Comparison of ENCODE assay signal across 8 mouse cellular contexts in genomic region chr6:125148251-125148925, GRCm38 (mm10). TPM values are rescaled to one million over a fixed set of nuclear protein-coding genes. Genes with fewer than 3 reads are reported as not detected.
DNase-seq lines count a peak whose midpoint lies in the region; ATAC-seq lines count a peak whose summit lies in the region.

No protein-coding gene starts in this region.

- peaks cover 69% of the 10 kb centered on the region for H3K4me1 ChIP-seq in heart, embryonic 10.5 days
- peaks cover 69% of the 10 kb centered on the region for H3K4me1 ChIP-seq in kidney, embryonic 15.5 days

- H3K4me2 ChIP-seq in kidney, embryonic 15.5 days: peak overlapping the region; percentile 42

- H3K9ac ChIP-seq in kidney, embryonic 15.5 days: 0 out of 2 replicates have a peak overlapping the region, but pooled peaks have one; percentile 11

- DNase-seq in left cerebral cortex, postnatal 14 days (ENCODE audit: low spot score in 2 of 2): peak; percentile 43 to 72
- no peak for DNase-seq in left cerebral cortex, postnatal 4 days
- peak; percentile 63 to 65 for DNase-seq in cerebellum, postnatal 25 days
- peak; percentile 92 for DNase-seq in heart, embryonic 10.5 days (ENCODE audit: low spot score)
- DNase-seq in B cell, adult 2 months: no peak
- DNase-seq in embryo, embryonic 11 days: no peak

- WGBS in heart, embryonic 10.5 days: 35% methylated on average over 18 of the region's 18 CpGs
- WGBS in kidney, embryonic 15.5 days: 38% methylated on average over 18 of the region's 18 CpGs
- 37% methylated on average over 17 of the region's 18 CpGs for WGBS in macrophage (ENCODE audit: missing documents)

- H3K27ac ChIP-seq in heart, embryonic 10.5 days: peak overlapping the region; percentile 92
- H3K27ac ChIP-seq in kidney, embryonic 15.5 days: peak overlapping the region; percentile 79
- peak overlapping the region; percentile 82 for H3K27ac ChIP-seq in macrophage

- H3K4me3 ChIP-seq in heart, embryonic 10.5 days: peak overlapping the region; percentile 86
- peak overlapping the region; percentile 19 for H3K4me3 ChIP-seq in kidney, embryonic 15.5 days (replicated peaks)
- H3K4me3 ChIP-seq in macrophage (ENCODE audit: inconsistent target): peak overlapping the region; percentile 1; the same call in 1 of the 2 replicates

- no peaks in the 10 kb centered on the region for H3K27me3 ChIP-seq in heart, embryonic 10.5 days (ENCODE audit: insufficient read depth, poor library complexity, severe bottlenecking)
- H3K27me3 ChIP-seq in kidney, embryonic 15.5 days: no peaks in the 10 kb centered on the region

- peaks cover 66% of the 10 kb centered on the region for H3K79me2 ChIP-seq in macrophage (ENCODE audit: inconsistent target)

- ATAC-seq in kidney, embryonic 15.5 days (replicated peaks; ENCODE audit: low FRiP score): peak; percentile 19

- intact Hi-C loops in left cerebral cortex, postnatal 14 days (cut with DNase I): loop anchor here (5.0 kb wide), 1 partner anchor 124 kb away; no protein-coding TSS in a partner anchor
- intact Hi-C loops in left cerebral cortex, postnatal 4 days (cut with DNase I): loop anchor here (5.0 kb wide), 1 partner anchor 119 kb away; no protein-coding TSS in a partner anchor

- no peaks in the 10 kb centered on the region for H3K9me3 ChIP-seq in heart, embryonic 10.5 days
- H3K9me3 ChIP-seq in kidney, embryonic 15.5 days (replicated peaks): no peaks in the 10 kb centered on the region

- peaks cover 41% of the 10 kb centered on the region for H3K36me3 ChIP-seq in heart, embryonic 10.5 days
- peaks cover 29% of the 10 kb centered on the region for H3K36me3 ChIP-seq in kidney, embryonic 15.5 days
- peaks cover 25% of the 10 kb centered on the region; the same call in 1 of the 2 replicates for H3K36me3 ChIP-seq in macrophage (ENCODE audit: inconsistent target)

RNA-seq across cellular contexts. Expression of gene Iffo1, which starts 3.3 kb away (rescaled TPM):
- 10 to 100 TPM; 51.9 to 57.4 TPM for total RNA-seq in left cerebral cortex, postnatal 14 days (2021)
- 10 to 100 TPM; 27.0 to 28.3 TPM for total RNA-seq in left cerebral cortex, postnatal 4 days (2021)
- 11.7 and 11.9 TPM in 2 replicates for polyA plus RNA-seq in heart, embryonic 10.5 days (2016; fragmentation: Nextera tagmentation; extraction: Ambion mirVana)
- polyA plus RNA-seq in kidney, embryonic 15.5 days (2015; fragmentation: Nextera tagmentation; extraction: Ambion mirVana): 9.6 and 10.4 TPM in 2 replicates
- total RNA-seq in macrophage (2018; cell fraction: chromatin; rRNA removed): 100 to 1,000 TPM in 16 of 26 experiments, 10 to 100 TPM in 10; 28.7 to 216 (median 130) TPM
- total RNA-seq in macrophage (2018; cell fraction: cytosol; rRNA removed): 10 to 100 TPM in 21 of 26 experiments, 1 to 10 TPM in 5; 5.2 to 23.5 (median 15.3) TPM
- total RNA-seq in macrophage (2018; cell fraction: nucleus; rRNA removed): 100 to 1,000 TPM in 6 of 26 experiments, 10 to 100 TPM in 20; 19.8 to 149 (median 68.8) TPM
- polyA plus RNA-seq in macrophage (2018): 14.3 to 29.7 TPM (median 18.2 TPM) in 3 replicates

RNA-seq across cellular contexts. Expression of gene Nop2, which starts 16.7 kb away (rescaled TPM):
- 10 to 100 TPM; 28.8 to 32.3 TPM for total RNA-seq in left cerebral cortex, postnatal 14 days (2021)
- total RNA-seq in left cerebral cortex, postnatal 4 days (2021): 10 to 100 TPM; 43.0 to 44.5 TPM
- 73.2 and 92.7 TPM in 2 replicates for polyA plus RNA-seq in heart, embryonic 10.5 days (2016; fragmentation: Nextera tagmentation; extraction: Ambion mirVana)
- 65.0 and 69.0 TPM in 2 replicates for polyA plus RNA-seq in kidney, embryonic 15.5 days (2015; fragmentation: Nextera tagmentation; extraction: Ambion mirVana)
- total RNA-seq in macrophage (2018; cell fraction: chromatin; rRNA removed): 10 to 100 TPM; 13.1 to 74.0 (median 27.4) TPM
- 10 to 100 TPM; 10.6 to 23.4 (median 18.6) TPM for total RNA-seq in macrophage (2018; cell fraction: cytosol; rRNA removed)
- 10 to 100 TPM; 10.7 to 60.1 (median 18.4) TPM for total RNA-seq in macrophage (2018; cell fraction: nucleus; rRNA removed)
- polyA plus RNA-seq in macrophage (2018): 15.3 to 47.0 TPM (median 23.8 TPM) in 3 replicates

RNA-seq across cellular contexts. Expression of gene Gapdh, which starts 17.9 kb away (rescaled TPM):
- 1,000 to 10,000 TPM; 2,273 to 2,303 TPM for total RNA-seq in left cerebral cortex, postnatal 14 days (2021)
- total RNA-seq in left cerebral cortex, postnatal 4 days (2021): 1,000 to 10,000 TPM; 1,244 to 1,314 TPM
- polyA plus RNA-seq in heart, embryonic 10.5 days (2016; fragmentation: Nextera tagmentation; extraction: Ambion mirVana): 3,676 and 4,272 TPM in 2 replicates
- polyA plus RNA-seq in kidney, embryonic 15.5 days (2015; fragmentation: Nextera tagmentation; extraction: Ambion mirVana): 2,116 and 2,124 TPM in 2 replicates
- total RNA-seq in macrophage (2018; cell fraction: chromatin; rRNA removed): 100 to 1,000 TPM in 11 of 26 experiments, 10 to 100 TPM in 15; 34.0 to 280 (median 71.8) TPM
- 1,000 to 10,000 TPM in 24 of 26 experiments, 100 to 1,000 TPM in 2; 974 to 1,591 (median 1,191) TPM for total RNA-seq in macrophage (2018; cell fraction: cytosol; rRNA removed)
- 100 to 1,000 TPM; 129 to 513 (median 255) TPM for total RNA-seq in macrophage (2018; cell fraction: nucleus; rRNA removed)
- polyA plus RNA-seq in macrophage (2018): 1,249 to 2,484 TPM (median 2,323 TPM) in 3 replicates

RNA-seq across cellular contexts. Expression of gene Ncapd2, which starts 43.1 kb away (rescaled TPM):
- 10 to 100 TPM; 23.5 to 29.6 TPM for total RNA-seq in left cerebral cortex, postnatal 14 days (2021)
- 10 to 100 TPM; 44.9 to 51.4 TPM for total RNA-seq in left cerebral cortex, postnatal 4 days (2021)
- 128 and 140 TPM in 2 replicates for polyA plus RNA-seq in heart, embryonic 10.5 days (2016; fragmentation: Nextera tagmentation; extraction: Ambion mirVana)
- polyA plus RNA-seq in kidney, embryonic 15.5 days (2015; fragmentation: Nextera tagmentation; extraction: Ambion mirVana): 141 and 151 TPM in 2 replicates
- total RNA-seq in macrophage (2018; cell fraction: chromatin; rRNA removed): 10 to 100 TPM in 21 of 26 experiments, 1 to 10 TPM in 5; 2.6 to 80.6 (median 23.9) TPM
- total RNA-seq in macrophage (2018; cell fraction: cytosol; rRNA removed): 1 to 10 TPM; 2.7 to 8.8 (median 5.2) TPM
- total RNA-seq in macrophage (2018; cell fraction: nucleus; rRNA removed): 10 to 100 TPM in 15 of 26 experiments, 1 to 10 TPM in 11; 1.8 to 73.8 (median 10.6) TPM
- 6.0 to 12.7 TPM (median 10.3 TPM) in 3 replicates for polyA plus RNA-seq in macrophage (2018)

RNA-seq across cellular contexts. Expression of gene Mrpl51, which starts 43.2 kb away (rescaled TPM):
- 10 to 100 TPM; 62.6 to 72.8 TPM for total RNA-seq in left cerebral cortex, postnatal 14 days (2021)
- total RNA-seq in left cerebral cortex, postnatal 4 days (2021): 10 to 100 TPM; 67.7 to 72.7 TPM
- 246 and 251 TPM in 2 replicates for polyA plus RNA-seq in heart, embryonic 10.5 days (2016; fragmentation: Nextera tagmentation; extraction: Ambion mirVana)
- 220 and 238 TPM in 2 replicates for polyA plus RNA-seq in kidney, embryonic 15.5 days (2015; fragmentation: Nextera tagmentation; extraction: Ambion mirVana)
- total RNA-seq in macrophage (2018; cell fraction: chromatin; rRNA removed): 10 to 100 TPM in 14 of 26 experiments, 1 to 10 TPM in 12; 1.7 to 27.3 (median 11.0) TPM
- total RNA-seq in macrophage (2018; cell fraction: cytosol; rRNA removed): 10 to 100 TPM; 29.0 to 60.7 (median 46.8) TPM
- total RNA-seq in macrophage (2018; cell fraction: nucleus; rRNA removed): 10 to 100 TPM in 18 of 26 experiments, 1 to 10 TPM in 8; 3.9 to 26.7 (median 15.3) TPM
- polyA plus RNA-seq in macrophage (2018): 32.5 to 47.9 TPM (median 40.8 TPM) in 3 replicates

Comparison
In these comparisons a context has a peak if more than half of its experiments do, and no peak if none do; other contexts are left out.
1. DNase-seq: peak in left cerebral cortex, postnatal 14 days (2 of 2), cerebellum, postnatal 25 days (2 of 2) and heart, embryonic 10.5 days (single experiment); none in left cerebral cortex, postnatal 4 days (single experiment), B cell, adult 2 months (0 of 2) and embryo, embryonic 11 days (single experiment).
2. H3K4me3 ChIP-seq: peak in every context shown above with its lines; median percentile 86 in heart, embryonic 10.5 days; 19 in kidney, embryonic 15.5 days; 1 in macrophage.
3. Peak in every context shown above with its lines, with median percentiles within 50 percentile points of each other: H3K27ac ChIP-seq.